Mouse (Mus musculus): ENCODE measurements around the gene Cacnb1. TPM values are rescaled to one million over a fixed set of nuclear protein-coding genes. Genes with fewer than 3 reads are reported as not detected.

The Cacnb1 gene
- polyA plus RNA-seq, 1 experiment from 2014 or later, result 20.7 TPM

DNA sequence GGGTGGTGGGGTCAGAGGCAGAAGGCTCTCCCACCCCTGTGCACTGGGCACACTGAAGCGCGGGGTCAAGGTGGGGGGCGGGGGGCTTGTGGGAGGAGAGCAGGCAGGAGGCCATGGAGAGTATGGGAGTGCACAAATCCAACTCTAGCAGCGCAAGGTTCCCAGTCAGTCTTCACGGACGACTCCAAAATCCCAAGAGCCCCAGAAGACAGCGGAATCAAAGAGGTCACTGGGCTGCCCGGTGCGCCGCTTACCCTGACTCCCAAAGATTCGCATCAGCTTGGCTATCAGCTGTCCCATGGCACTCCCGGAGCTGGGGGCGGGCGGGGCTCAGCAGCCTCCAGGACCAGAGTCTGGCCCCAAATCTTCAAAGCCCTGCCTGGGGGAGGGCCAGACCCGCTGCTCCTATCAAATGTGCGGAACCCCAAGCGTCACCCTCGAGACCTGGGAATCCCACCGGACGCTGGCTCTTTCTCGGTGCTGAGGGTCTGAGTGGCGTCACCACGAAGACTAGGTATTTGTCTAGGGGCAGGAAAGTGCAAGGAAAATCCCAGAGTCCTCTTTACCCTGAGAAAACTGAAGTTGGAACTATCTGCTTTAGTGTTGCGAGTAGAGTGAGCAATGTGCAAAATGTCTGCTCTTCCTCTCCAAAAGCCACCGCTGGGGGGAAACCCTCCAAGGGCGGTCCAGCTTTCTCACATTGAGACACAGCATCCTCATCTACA lies 27.1 kb downstream of the Cacnb1 start, which contains the start of gene Arl5c:
Gene Arl5c (minus strand): TSS at position 618 of the 725 bp plus-strand sequence.
- Histone ChIP-seq H3K36me3 (no peaks in the 10 kb centered on the region), H3K27me3 (peaks cover 18% of the 10 kb centered on the region), H3K9me3 (no peaks in the 10 kb centered on the region), H3K4me3 (peak within 1 kb of the TSS; percentile 54), H3K27ac (no peak within 1 kb of the TSS), H3K9ac (peak within 1 kb of the TSS; percentile 67), H3K4me2 (replicated peaks) (peak within 1 kb of the TSS; percentile 92), H3K4me1 (peaks cover 21% of the 10 kb centered on the region)
- peak; percentile 42; the same call in 1 of the 2 replicates for ATAC-seq (ENCODE audit: low FRiP score, low read depth)
- WGBS, result 1% methylated on average over 26 of the region's 26 CpGs

DNA sequence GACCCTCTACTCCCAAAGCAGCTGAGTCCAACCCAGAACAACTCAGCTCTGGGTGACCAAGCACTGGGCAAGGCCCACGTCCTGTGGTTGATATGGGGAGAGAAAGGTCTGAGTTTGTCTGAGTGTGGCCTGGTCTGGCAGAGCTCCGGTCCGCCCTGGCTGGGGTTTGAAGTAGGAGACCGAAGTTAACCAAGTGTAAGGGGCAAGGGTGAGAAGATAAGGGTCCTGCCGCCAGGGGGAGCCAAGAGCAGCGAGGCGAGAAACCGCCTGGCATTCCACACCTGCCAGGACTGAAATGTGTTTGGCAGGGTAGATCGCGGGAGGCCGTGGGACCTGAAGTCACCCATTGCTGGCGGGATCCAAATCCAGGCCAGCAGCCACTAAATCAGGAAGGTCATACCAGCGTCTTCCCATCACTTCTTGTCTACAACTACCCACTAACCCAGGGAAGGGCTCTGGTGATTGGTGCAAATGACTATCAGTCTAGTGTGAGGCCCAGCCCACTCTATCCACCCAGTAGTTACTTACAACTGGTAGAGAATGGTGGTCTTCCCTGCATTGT lies 28.2 kb downstream of the Cacnb1 start:
- no peaks in the 10 kb centered on the region for H3K9me3 ChIP-seq
- WGBS, result 7% methylated on average over 13 of the region's 13 CpGs
- H3K4me1 ChIP-seq, result peaks cover 26% of the 10 kb centered on the region
- no peaks in the 10 kb centered on the region for H3K36me3 ChIP-seq
- no peak for ATAC-seq (ENCODE audit: low FRiP score, low read depth)
- H3K27me3 ChIP-seq, result 0 out of 2 replicates have a peak, but pooled peaks cover 11% of the 10 kb centered on the region
- H3K4me3 ChIP-seq, result peak overlapping the region; percentile 54
- H3K4me2 ChIP-seq (replicated peaks), result peak overlapping the region; percentile 92
- H3K9ac ChIP-seq, result no peak overlapping the region
- no peak overlapping the region for H3K27ac ChIP-seq

- no peaks in the 10 kb centered on the region for H3K36me3 ChIP-seq
- peaks cover 19% of the 10 kb centered on the region for H3K4me1 ChIP-seq
- H3K9ac ChIP-seq, result peak overlapping the region; percentile 77
- WGBS, result under 1% methylated on average over 26 of the region's 26 CpGs
- H3K4me3 ChIP-seq, result peak overlapping the region; percentile 82
- peak; percentile 82 for ATAC-seq (ENCODE audit: low FRiP score, low read depth)
- H3K9me3 ChIP-seq, result no peaks in the 10 kb centered on the region
- peak overlapping the region; percentile 88 for H3K4me2 ChIP-seq (replicated peaks)
- peak overlapping the region; percentile 75; the same call in 1 of the 2 replicates for H3K27ac ChIP-seq
- H3K27me3 ChIP-seq, result peaks cover 37% of the 10 kb centered on the region
Measured at GRCm38 (mm10) chr11:97988530-97989096, 34.2 kb downstream of the Cacnb1 start.

- H3K4me3 ChIP-seq, result peak overlapping the region; percentile 82
- WGBS, result under 1% methylated on average over 42 of the region's 42 CpGs
- H3K27me3 ChIP-seq, result peaks cover 37% of the 10 kb centered on the region
- H3K4me2 ChIP-seq (replicated peaks), result peak overlapping the region; percentile 88
- H3K9ac ChIP-seq, result peak overlapping the region; percentile 77
- H3K9me3 ChIP-seq, result no peaks in the 10 kb centered on the region
- H3K27ac ChIP-seq, result peak overlapping the region; percentile 75; the same call in 1 of the 2 replicates
- peaks cover 19% of the 10 kb centered on the region for H3K4me1 ChIP-seq
- no peaks in the 10 kb centered on the region for H3K36me3 ChIP-seq
- peak; percentile 79 for ATAC-seq (ENCODE audit: low FRiP score, low read depth)
Measured at GRCm38 (mm10) chr11:97987551-97988526, 35.0 kb downstream of the Cacnb1 start.

DNA sequence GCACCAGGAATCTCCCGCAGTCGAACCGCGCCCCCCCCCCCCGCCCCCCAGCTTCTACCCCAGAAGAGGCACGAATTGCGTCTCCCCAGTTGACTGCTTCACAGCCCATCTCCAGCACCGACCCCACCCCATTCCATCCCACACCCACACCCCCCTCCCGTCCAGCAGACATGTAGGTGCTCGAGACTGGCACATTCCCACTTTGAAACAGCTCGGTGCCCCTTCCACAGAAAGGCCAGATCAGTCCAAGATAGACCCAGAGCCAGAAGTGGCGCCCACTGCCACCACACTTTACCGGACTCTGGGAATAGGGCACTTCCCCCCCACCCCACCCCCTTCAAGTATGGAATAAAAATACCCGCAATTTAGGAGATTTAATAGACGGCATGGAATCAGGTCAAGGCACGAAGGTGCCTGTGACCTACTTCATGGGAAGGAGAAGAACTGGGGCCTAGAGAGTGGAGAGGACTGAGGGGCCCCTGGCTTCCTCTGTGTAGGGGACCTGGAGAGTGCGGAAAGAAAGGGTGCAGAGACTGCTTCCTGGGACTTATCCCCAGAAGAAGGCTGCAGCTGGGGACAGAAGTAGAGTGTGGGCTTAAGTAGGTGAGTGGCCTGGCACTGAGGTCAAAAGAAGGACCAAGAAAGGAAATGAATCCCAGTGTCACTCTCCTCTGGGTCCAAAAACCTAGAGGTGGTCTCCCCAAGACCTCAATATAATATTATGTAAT lies 35.9 kb downstream of the Cacnb1 start:
- Histone ChIP-seq H3K4me2 (replicated peaks) (peak overlapping the region; percentile 88), H3K27me3 (peaks cover 37% of the 10 kb centered on the region), H3K27ac (no peak overlapping the region), H3K9me3 (no peaks in the 10 kb centered on the region), H3K36me3 (no peaks in the 10 kb centered on the region), H3K9ac (peak overlapping the region; percentile 69; the same call in 1 of the 2 replicates), H3K4me3 (peak overlapping the region; percentile 82), H3K4me1 (peaks cover 19% of the 10 kb centered on the region)
- WGBS, result 26% methylated on average over 17 of the region's 17 CpGs
- no peak for ATAC-seq (ENCODE audit: low FRiP score, low read depth)

DNA sequence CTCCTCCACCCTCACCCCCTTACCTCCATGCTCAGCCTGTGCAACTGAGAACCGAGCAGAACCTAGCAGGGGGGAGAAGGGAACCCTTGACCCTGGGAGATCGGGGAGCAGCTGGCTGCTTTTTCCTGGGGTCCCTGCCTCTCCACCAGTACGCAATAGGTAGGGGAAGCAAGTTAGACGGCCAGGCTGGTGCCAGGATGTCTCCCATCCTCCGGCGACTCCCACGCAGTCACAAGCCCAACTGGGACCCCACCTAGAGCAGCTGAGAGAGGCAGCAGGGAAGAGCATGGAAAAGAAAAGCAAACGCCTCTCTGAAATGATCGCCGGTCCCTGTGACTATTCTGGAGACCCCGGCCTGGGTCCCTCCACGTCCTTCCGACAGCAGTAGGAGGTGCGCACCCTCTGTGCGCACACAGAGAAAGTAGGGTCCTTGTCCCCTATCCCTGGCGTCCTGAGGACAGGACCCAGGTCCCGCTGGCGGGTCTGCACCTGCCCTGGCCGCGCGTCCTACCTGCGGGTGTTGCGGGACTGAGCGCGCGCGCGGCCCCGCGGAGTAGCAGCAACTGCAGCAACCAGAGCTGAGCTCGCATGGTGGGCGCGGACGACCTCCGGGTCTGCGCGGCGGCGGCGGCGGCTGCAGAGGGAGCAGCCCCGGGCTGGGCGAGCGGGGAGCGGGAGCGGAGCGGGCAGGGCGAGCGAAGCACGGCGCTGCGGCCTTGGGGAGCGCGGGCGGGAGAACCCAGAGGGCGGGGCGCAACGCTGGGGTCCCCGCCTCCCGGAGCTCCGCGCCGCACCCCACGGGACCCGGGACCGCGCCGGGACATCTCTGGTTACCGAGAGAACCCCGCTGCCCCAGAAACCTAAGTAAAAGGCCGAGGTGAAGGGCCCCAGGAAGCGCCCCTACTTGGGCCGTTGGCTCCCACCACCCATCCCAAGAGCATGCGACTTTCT lies 36.8 kb downstream of the Cacnb1 start, which contains the start of gene Plxdc1:
Gene Plxdc1 (minus strand): TSS at position 718 of the 951 bp plus-strand sequence.
- 3% methylated on average over 68 of the region's 74 CpGs for WGBS
- no peak within 1 kb of the TSS for H3K27ac ChIP-seq
- H3K27me3 ChIP-seq, result peaks cover 37% of the 10 kb centered on the region

DNA sequence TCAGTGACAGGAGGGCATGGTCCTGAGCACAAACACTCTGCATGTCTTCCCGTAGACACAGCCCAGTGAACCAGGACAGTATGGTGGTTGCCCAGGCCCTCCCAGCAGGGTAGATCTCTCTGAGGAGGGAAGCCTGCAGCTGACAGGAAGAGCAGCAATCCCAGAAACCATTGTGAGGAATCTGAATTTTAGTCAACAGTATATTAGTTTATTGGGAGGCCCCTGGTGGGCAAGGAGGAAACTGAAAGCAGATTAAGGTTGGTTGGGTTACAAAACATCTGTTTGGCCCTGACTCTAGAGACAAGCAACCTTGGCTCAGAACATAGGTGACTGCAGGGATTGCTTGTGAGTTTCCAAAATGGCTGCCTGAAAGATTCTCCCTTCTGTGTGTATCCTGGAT lies 38.9 kb downstream of the Cacnb1 start:
- H3K9me3 ChIP-seq, result no peaks in the 10 kb centered on the region
- H3K4me3 ChIP-seq, result no peak overlapping the region
- H3K27ac ChIP-seq, result no peak overlapping the region
- no peak overlapping the region for H3K9ac ChIP-seq
- 68% methylated on average over 1 of the region's 1 CpGs for WGBS
- ATAC-seq (ENCODE audit: low FRiP score, low read depth), result no peak
- H3K27me3 ChIP-seq, result peaks cover 34% of the 10 kb centered on the region
- peaks cover 19% of the 10 kb centered on the region for H3K4me1 ChIP-seq
- H3K4me2 ChIP-seq (replicated peaks), result no peak overlapping the region
- no peaks in the 10 kb centered on the region for H3K36me3 ChIP-seq

More for the DNA sequence above, 36.8 kb downstream of the Cacnb1 start, which contains the start of gene Plxdc1:
- Histone ChIP-seq H3K4me3 (peak within 1 kb of the TSS; percentile 82), H3K4me1 (peaks cover 23% of the 10 kb centered on the region), H3K4me2 (replicated peaks) (peak within 1 kb of the TSS; percentile 88), H3K9me3 (no peaks in the 10 kb centered on the region), H3K36me3 (no peaks in the 10 kb centered on the region), H3K9ac (peak within 1 kb of the TSS; percentile 69)
- no peak for ATAC-seq (ENCODE audit: low FRiP score, low read depth)

DNA sequence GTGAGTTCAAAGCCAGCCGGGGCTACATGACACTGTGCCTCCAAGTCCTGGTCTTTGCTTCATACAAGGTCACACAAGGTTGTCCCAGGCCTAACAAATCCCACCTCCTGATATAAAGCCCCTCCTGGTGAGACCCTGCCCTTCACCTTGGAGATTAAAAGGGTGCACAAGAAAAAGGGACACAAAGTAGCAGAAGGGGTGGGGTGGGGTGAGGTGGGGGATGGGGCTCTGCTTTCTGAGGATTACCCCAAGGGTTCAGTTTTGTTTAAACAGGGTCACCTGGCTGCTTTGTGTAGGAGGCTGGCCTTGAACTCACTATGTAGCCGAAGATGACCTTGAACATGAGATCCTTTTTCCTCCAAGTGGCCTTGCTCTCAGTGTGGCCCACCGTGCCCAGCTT lies 39.3 kb downstream of the Cacnb1 start:
- Histone ChIP-seq H3K36me3 (no peaks in the 10 kb centered on the region), H3K27ac (no peak overlapping the region)
- 87% methylated on average over 3 of the region's 3 CpGs for WGBS

DNA sequence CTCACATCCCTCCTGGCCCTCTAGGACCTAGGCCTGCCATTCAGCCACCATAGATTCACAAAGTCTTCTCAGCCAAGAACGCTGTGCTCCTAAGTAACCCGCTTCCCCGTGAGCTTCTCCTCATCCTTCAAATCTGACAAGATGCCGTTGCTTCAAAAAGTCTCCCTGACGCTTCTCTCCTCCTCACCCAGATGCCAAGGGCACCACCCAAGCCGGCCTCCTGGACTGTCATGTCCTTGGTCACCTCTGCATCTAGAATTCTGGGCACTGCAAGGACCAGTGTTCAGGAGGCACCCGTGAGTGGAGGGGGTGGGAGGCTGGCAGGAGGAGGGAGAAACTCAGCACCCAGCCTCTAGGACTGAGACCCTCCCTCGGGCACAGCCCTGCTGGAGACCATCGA lies 40.1 kb downstream of the Cacnb1 start:
- H3K4me3 ChIP-seq, result no peak overlapping the region
- H3K27me3 ChIP-seq, result peaks cover 34% of the 10 kb centered on the region
- ATAC-seq (ENCODE audit: low FRiP score, low read depth), result no peak
- peaks cover 19% of the 10 kb centered on the region for H3K4me1 ChIP-seq
- H3K4me2 ChIP-seq (replicated peaks), result no peak overlapping the region
- H3K27ac ChIP-seq, result no peak overlapping the region
- WGBS, result 88% methylated on average over 9 of the region's 9 CpGs
- H3K9ac ChIP-seq, result no peak overlapping the region
- no peaks in the 10 kb centered on the region for H3K9me3 ChIP-seq
- H3K36me3 ChIP-seq, result no peaks in the 10 kb centered on the region

More for the DNA sequence above, 39.3 kb downstream of the Cacnb1 start:
- H3K4me2 ChIP-seq (replicated peaks), result no peak overlapping the region
- H3K9me3 ChIP-seq, result no peaks in the 10 kb centered on the region
- H3K4me1 ChIP-seq, result peaks cover 19% of the 10 kb centered on the region
- no peak for ATAC-seq (ENCODE audit: low FRiP score, low read depth)
- H3K9ac ChIP-seq, result no peak overlapping the region
- H3K27me3 ChIP-seq, result peaks cover 34% of the 10 kb centered on the region
- no peak overlapping the region for H3K4me3 ChIP-seq

DNA sequence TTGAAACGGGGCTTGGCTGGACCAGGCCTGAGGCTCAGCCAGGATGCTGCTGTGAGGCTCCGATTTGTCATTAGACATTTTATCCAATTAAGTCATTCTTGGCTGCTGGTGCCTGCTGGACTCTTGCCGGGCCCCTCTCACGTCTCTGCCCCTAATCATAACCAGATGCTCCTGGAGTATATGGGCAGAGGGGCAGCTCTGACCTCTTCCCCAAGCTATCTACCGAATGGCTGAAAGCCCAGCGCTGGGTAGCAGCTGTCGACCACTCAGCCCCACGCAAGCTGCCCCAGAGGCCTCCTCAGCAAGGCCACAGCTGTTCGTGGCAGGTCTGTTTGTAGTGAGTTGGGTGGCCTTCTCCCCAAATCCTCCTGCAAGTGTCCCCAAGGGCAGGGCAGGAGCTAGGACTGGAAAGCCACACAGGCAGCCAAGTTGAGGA lies 42.3 kb downstream of the Cacnb1 start:
- ATAC-seq (ENCODE audit: low FRiP score, low read depth), result peak; percentile 66
- H3K4me2 ChIP-seq (replicated peaks), result peak overlapping the region; percentile 19; the same call in 1 of the 2 replicates

More for the DNA sequence above, 42.3 kb downstream of the Cacnb1 start:
- Histone ChIP-seq H3K4me1 (peaks cover 14% of the 10 kb centered on the region), H3K4me3 (no peak overlapping the region), H3K9ac (peak overlapping the region; percentile 21; the same call in 1 of the 2 replicates), H3K27ac (no peak overlapping the region; the same call in 1 of the 2 replicates), H3K36me3 (no peaks in the 10 kb centered on the region), H3K9me3 (no peaks in the 10 kb centered on the region), H3K27me3 (peaks cover 17% of the 10 kb centered on the region)
- WGBS, result 17% methylated on average over 9 of the region's 9 CpGs

Data from limb, embryonic 13.5 days (tissue).